Mouse (Mus musculus) lung, postnatal 0 days (tissue): Measurements from ENCODE around the gene Zfp512b.

Source experiments
- CTCF ChIP-seq: IDR thresholded peaks from 2 replicates; pipeline ENCODE4 v1.5.1; 2016; ENCODE audit warnings: antibody characterized with exemption, mild to moderate bottlenecking
- EP300 ChIP-seq: IDR thresholded peaks from 2 replicates; pipeline ENCODE4 v1.6.1; 2016; ENCODE audit warnings: antibody characterized with exemption, mild to moderate bottlenecking, control low read depth

DNA sequence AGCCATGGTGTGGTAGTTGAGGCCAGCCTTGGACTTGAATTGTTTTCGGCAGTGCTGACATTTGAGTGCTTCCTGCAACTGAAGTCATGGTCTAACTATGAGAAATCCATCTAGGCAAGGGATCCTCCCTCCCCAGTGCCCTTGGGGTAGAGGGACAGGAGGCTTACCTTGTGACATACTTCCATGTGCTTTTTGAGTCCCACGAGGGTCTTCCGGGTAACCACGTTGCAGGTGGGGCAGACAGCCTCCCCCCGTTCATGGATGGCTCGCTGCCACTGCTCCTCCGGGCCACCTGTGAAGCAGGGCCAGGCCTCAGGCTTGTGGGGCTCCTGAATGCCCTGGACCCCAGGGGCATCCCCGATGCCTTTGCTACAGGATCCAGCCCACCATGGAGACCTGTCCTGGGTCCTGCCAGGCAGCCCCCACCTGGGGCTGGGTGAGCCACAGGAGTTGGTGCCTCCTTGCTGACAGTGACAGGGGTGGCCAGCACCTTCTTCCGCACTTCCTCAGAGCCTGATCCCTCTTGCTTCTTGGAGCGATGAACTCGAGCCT is 4.3 kb downstream of the Zfp512b start:
- TF ChIP-seq EP300 (no peak), CTCF (no peak)
